Mouse (Mus musculus): ENCODE measurements around the gene 1700088E04Rik.

The 1700088E04Rik gene

GRCm38 (mm10) chr15:79140866-79141565, at the start of gene 1700088E04Rik, which contains the start of gene Polr2f:
1700088E04Rik (minus strand) TSS chr15:79141253.
Polr2f (plus strand) TSS chr15:79141009.
- DNase-seq (ENCODE audit: low read depth, low spot score) = peak; percentile 92

DNA sequence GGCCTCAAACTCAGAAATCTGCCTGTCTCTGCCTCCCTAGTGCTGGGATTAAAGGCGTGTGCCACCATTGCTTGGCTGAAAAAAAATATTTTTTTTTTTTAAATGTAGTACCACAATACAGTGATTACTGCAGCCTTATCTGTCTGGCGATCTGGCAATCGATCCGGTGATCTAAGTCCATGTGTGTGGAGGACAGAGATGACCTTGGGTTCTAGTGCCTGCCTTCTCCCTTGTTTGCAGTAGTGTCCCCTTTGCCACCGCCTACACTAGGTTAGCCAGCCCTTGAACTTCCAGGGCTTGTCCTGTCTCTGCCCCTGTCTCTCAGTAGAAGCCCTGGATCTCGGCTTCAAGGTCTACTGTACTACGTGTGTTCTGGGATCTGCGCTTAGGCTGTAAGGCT, 46.8 kb upstream of the 1700088E04Rik start:
- no peak for DNase-seq (ENCODE audit: low read depth, low spot score)

GRCm38 (mm10) chr15:79185213-79185612, 44.2 kb upstream of the 1700088E04Rik start:
- no peak for DNase-seq (ENCODE audit: low read depth, low spot score)

GRCm38 (mm10) chr15:79176905-79177304, 35.9 kb upstream of the 1700088E04Rik start:
- no peak for DNase-seq (ENCODE audit: low read depth, low spot score)

GRCm38 (mm10) chr15:79166712-79167111, 25.7 kb upstream of the 1700088E04Rik start:
- no peak for DNase-seq (ENCODE audit: low read depth, low spot score)

GRCm38 (mm10) chr15:79165140-79165539, 24.1 kb upstream of the 1700088E04Rik start, which contains the start of gene Sox10:
Sox10 (minus strand) TSS chr15:79165240.
- DNase-seq (ENCODE audit: low read depth, low spot score) = no peak

DNA sequence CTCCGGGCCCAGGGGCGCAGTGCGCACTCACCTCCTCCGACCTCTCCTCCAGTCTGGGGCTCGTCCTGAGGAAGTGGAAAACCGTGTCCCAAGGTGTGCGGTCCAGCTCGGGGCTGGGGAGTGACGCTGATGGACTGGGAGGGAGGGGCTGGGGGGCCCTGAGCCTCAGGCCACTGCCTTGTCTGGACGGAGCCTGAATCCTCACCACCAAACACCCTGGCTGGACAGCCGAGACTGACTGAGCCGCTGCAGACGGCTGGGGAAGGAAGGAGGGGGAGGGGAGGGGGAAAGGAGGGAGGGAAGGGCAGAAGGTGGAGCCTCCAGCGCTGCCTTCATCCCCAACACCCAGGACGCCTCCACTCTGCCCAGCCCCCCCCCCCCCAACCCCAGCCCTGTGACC, 23.2 kb upstream of the 1700088E04Rik start:
- no peak for DNase-seq (ENCODE audit: low read depth, low spot score)

- DNase-seq (ENCODE audit: low read depth, low spot score) = no peak
Measured at GRCm38 (mm10) chr15:79162822-79163221, 21.8 kb upstream of the 1700088E04Rik start.

DNA sequence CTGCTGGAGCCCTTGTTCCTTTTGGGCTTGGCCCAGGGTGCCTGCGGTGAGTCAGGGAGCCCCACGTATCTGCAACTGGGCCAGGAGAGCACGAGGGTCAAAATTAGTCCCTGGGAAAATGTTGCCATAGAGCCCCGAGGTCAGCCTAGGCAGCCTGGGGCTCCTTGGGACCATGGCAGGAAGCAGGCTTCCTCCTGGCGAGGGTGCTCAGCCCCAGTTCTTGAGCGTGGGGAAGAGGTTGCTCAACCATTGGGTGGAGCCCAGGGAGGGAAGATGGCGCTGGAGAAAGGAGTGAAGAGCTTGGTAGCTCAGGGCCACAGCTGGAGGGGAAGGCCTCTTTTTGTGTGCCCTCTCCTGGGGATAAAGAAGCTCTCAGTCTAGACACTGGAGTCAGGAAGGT, 21.2 kb upstream of the 1700088E04Rik start:
- DNase-seq (ENCODE audit: low read depth, low spot score) = no peak

DNA sequence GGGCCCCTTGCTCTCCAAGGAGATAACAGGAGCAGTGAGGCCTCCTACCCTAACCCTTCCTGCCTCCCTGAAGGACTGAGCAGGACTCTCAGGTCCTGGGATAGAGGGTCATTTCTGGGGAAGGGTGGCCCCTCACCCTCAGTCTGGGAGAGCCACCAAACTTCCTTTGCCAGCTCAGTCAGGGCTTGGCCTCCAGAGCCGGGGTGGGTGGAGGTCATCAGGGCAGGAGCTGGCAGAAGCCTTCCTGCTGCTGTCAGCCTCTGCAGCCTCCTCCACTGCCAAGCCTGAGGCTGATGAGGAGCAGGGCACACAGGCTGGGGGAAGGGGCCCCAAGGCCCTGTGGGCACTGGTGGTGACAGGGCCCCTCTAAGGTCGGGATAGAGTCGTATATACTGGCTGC, 14.5 kb upstream of the 1700088E04Rik start:
- DNase-seq (ENCODE audit: low read depth, low spot score) = no peak

- no peak for DNase-seq (ENCODE audit: low read depth, low spot score)
Measured at GRCm38 (mm10) chr15:79152709-79153108, 11.7 kb upstream of the 1700088E04Rik start.

DNA sequence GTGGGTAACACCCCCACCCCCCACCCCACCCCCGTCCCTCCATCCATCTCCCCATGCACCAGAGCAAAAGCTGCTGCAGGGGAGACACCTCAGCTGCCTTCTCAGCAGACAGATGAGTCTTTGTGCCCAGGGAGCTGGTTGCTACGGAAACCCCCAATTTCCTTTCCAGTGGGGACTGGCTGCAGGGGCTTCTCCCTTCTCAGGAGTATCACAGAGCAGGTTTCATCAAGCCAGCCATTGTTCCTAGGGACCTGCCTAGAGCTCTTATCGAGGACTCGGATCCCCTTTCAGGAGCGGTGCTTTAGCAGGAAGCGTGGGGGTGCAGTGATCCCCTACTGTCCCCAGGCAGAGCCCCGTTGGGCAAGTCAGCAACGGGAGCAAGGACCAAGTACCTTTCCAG, 10.8 kb upstream of the 1700088E04Rik start:
- DNase-seq (ENCODE audit: low read depth, low spot score) = no peak

- DNase-seq (ENCODE audit: low read depth, low spot score) = peak; percentile 65
Measured at GRCm38 (mm10) chr15:79148533-79148932, 7.5 kb upstream of the 1700088E04Rik start.

DNA sequence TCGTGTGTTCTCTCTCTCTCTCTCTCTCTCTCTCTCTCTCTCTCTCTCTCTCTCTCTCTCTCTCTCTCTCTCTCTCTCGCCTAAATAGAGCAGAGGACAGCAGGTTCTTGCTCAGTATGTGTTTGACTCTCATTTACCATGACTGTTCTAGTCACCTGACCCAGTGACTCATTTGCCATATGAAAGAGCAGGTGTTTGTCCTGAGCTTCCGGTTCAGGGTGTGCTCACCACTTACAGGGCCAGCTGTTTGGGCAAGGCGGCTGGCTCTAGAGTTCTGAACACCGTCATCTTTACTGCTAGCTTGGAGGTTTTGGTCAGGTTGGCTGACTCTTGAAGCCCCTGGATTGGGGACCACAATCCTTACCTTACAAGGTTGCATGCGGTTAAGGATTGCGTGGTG, 4.5 kb upstream of the 1700088E04Rik start:
- no peak for DNase-seq (ENCODE audit: low read depth, low spot score)

DNA sequence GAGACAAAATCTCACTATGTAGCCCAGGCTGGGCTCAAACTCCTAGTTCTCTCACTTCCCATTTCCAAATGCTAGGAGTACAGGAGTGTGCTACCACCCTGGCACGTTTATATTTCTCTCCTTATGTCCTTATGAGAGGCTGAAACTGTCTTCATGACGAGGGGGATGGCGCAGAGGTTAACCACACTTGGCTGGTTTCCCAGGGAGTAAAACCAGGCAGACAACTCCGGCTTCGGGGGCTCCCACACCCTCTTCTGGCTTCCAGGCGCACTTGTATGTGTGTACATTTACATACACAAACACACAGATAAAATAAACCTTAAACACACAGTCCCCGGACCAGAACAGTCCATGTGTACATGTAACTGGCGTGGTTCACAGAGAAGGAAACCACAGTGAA, 3.0 kb upstream of the 1700088E04Rik start:
- DNase-seq (ENCODE audit: low read depth, low spot score) = no peak

DNA sequence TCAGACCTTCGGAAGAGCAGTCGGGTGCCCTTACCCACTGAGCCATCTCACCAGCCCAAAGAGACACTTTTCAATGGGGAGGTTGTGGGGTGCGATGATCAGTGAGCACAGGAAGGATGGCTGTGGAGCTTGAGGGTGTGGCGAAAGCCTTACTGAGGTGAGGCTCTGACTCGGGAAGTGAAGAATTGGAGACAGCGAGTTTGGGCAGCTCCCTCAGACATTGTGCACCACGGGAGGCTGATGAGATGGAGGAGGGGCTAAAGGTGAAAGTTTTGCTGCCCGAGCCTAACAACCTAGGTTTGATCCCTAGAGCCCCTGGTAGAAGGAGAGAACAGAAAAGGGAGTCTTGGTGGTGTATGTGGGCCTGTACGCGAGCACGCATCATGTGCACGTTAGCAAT, 2.3 kb upstream of the 1700088E04Rik start:
- DNase-seq (ENCODE audit: low read depth, low spot score) = no peak

DNA sequence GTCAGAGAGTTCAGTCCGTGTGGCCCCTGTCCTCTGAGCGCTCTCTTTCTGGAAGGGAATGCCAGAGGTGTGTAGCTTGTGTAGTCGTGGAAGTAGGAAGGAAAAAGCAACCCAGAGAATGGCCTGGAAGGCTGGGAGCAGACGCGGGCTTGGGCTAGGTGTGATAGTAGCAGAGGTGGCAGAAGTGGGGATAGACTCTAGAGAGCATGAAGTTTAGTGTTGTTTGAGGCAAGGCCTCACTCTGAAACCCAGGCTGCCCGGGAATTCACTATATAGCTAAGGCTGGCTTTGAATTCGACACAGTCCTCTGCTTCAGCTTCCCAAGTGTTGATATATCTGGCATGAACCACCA, 489 bp upstream of the 1700088E04Rik start:
- no peak for DNase-seq (ENCODE audit: low read depth, low spot score)

DNA sequence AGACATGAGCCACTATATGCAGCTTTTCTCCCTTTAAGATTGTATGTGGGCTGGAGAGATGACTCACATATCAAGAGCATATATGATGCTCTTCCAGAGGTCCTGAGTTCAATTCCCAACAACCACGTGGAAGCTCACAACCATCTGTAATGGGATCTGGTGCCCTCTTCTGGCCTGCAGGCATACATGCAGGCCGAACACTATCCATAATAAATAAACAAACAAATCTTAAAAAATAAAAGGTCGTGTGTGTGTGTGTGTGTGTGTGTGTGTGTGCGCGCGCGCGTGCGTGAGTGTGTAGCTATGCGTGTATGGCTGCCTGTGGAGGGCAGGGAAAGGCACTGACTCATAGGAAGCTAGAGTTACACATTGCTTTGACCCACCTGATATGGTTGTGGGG, 1.4 kb downstream of the 1700088E04Rik start:
- no peak for DNase-seq (ENCODE audit: low read depth, low spot score)

- DNase-seq (ENCODE audit: low read depth, low spot score) = no peak
Measured at GRCm38 (mm10) chr15:79135783-79136575, 5.1 kb downstream of the 1700088E04Rik start.

GRCm38 (mm10) chr15:79135332-79135731, 5.7 kb downstream of the 1700088E04Rik start:
- DNase-seq (ENCODE audit: low read depth, low spot score) = no peak

- DNase-seq (ENCODE audit: low read depth, low spot score) = no peak
Measured at GRCm38 (mm10) chr15:79134496-79135270, 6.4 kb downstream of the 1700088E04Rik start.

DNA sequence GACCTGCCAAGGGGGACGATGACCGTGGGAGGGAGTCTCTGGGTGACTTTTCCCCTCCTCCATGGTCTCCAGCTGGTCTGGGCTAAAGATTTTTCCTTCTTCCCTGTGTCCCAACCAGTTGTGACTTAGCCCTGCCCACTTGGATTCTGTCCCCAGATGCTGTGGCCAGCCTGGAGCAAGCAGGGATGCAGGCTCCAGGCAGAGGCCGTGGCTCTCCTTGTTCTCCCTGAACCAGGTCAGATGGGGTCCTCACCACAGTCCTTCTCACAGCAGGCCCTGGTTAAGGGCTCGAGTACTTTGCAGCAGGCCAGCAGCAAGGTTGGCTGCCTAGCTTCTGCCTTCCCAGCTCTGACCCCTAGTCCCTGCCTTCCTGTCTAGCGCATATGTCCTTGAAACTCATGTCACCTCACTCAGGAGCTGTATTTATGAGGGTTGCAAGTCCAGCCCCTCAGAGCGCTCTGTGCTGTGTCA, 7.8 kb downstream of the 1700088E04Rik start:
- DNase-seq (ENCODE audit: low read depth, low spot score) = no peak

Data from retina, adult 2 months (tissue).